Mouse (Mus musculus): Measurements from ENCODE around the gene Cchcr1.

Gene Cchcr1

DNA sequence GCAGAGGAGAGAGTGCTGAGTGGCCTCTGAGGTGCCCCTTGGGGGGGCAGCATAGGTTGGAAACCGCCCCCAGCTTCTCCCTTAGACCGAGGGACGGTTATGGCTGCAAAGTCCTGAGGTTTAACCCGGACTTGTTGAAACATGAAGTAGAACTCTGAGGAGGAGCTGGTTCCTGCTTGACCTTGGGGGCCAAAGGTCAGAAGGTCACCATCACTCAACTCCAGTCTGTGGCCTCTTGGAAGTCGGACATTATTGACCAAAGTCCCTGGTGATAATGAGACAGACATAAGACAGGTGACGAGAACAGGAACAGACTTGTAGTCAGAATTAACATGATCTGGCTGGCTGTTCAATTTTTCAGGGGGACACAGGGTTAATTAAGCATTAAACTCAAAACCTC, 2.1 kb upstream of the Cchcr1 start:
- DNase-seq (ENCODE audit: low spot score in 2 of 2) = no peak

DNA sequence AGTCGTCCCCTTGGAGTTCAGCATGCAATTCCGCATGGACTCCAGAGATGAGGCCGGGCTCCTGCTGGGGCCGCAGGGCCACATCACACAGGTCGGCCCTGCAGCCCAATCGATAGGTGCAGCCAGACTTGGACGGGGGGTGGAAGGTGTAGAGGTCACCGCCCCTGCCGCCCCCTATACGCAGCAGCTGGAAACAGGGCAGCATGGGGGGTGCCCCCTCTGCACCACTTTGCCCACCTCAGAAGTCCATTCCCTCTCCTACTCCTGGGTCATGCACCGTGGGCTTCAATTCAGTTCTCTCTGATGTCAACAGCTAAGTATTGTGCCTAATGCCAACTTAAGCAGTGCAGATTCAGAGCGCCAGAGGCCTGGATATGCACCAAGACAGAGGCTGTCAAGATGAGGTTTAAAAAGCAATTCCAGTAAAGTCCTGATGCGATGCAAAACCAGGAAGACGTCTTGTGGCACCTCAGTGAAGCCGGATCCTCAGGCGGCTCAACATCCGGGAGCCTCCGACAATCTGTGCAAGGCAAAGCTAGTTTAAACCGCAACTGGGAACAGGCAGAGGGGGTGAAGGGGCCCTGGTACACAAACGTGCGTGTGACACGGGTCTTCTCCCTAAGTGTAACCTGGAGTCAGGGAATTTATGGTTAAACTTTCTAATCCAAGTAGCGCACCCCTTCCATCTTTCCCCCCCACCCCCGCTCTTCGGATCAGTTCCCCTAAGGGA, 824 bp upstream of the Cchcr1 start:
- no peak for DNase-seq (ENCODE audit: low spot score in 2 of 2)

DNA sequence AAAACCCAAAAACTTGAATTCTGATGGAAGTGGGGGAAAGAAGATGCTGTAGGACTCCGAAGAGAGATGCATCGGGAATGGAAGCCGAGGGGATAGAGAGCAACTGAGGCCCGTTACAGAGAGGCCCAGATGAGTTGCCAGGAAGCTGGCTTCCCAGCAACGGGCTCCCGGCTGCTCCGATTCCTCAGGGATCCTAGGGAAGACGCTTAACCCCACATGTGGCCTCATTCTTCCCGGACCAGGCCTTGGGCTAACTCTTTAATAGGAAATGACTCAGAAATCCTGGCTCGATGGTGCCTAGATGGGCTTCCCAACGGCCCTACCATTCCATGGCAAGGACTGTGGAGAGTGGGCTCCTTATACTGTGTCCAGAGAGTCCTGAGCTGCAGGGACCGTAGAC, 626 bp downstream of the Cchcr1 start:
- no peak for DNase-seq (ENCODE audit: low spot score in 2 of 2)

DNA sequence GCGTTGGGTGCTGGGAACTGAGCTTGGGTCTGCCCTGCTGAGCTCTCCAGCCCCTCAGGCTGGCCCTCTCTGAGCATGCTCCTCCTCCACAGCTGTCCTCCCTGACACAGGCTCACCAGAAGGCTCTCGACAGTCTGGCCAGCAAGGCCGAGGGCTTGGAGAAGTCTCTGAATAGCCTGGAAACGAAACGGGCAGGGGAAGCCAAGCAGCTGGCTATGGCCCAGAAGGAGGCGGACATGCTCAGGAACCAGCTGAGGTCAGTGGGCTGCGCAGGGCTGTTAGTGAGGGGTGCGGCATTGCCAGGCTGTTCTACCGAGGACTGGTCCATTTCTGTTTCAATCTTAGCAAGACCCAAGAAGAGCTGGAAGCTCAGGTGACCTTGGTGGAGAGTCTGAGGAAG, 7.5 kb downstream of the Cchcr1 start:
- DNase-seq (ENCODE audit: low spot score in 2 of 2) = no peak

DNA sequence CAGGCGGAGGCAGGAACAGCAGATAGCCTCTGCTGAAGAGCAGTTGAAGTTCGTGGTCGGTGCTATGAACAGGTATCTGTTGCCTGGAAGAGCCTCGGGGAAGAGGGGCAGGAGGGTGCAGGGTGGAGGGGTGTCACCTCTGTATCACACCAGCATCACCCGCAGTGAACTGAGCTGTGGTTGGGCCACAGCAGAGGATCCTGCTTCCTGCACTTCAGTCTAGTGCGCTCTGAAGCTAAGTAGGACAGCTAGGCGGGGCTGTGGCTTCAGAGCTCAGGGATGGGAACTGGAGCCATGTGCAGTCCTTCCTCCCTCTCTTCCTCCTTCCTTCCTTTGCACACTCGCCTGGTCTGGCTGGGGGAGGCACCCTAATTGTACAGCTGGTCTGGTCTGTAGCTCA, 9.7 kb downstream of the Cchcr1 start:
- no peak for DNase-seq (ENCODE audit: low spot score in 2 of 2)

DNA sequence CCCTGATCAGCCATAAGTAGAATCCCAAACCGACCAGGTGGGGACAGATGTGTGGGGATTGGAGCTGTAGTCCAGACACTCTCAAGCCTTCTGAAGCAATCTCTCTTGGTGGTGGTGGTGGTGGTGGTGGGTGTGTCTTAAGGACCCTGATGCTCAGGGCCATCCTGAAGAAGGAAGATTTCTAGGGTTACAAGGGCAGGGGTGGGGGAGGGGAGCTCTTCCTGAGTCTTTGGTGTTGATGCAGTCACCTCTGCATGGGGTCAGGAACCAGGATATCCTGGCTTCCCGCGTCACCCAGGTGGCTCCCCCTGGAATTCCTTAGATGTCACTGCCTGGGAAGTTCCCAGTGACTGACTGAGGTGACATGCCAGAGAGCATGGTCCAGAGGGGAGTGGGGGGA, 15.5 kb downstream of the Cchcr1 start:
- DNase-seq (ENCODE audit: low spot score in 2 of 2) = no peak

DNA sequence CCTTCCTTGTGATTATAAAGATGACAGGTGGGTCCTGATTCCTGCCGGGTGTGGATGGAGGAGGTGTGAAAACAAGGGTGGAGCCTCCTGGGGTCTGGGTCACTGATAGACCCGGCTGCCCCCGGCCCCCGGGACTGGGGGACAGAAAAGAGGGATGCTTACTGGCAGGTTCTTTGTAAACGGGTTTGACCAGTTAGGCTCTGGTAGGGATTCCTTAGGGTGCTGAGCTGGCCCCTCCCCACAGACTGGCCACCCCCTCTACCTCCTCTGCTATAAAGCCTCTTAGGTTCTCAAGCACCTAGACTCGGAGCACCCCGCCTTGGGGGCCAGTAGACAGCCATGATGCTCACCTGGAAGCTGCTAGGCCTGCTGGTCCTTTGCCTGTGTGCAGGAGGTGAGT, 16.0 kb downstream of the Cchcr1 start, which contains the start of gene Psors1c2:
TSS of gene Psors1c2 (plus strand) at position 301 of the 400 bp plus-strand sequence.
- DNase-seq (ENCODE audit: low spot score in 2 of 2) = no peak

DNA sequence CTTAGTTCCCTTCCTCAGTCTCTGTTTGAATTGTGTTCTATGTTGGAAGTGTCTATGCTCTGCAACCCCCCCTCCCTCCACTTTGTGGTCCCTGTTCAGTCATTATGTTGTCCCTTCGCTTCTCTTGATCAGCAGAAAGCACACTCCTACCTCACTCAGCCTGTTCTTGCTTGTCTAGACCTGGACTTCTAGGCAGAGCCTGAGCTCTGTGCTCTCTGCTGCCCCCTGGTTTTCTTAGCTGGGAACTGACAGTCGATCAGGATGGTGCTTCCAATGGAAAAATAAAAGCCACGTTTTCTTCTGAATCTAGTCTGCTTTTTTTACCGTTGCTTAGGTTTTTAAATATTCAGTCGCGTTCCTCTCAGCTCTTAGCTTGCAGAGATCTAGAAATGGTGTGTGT, 17.4 kb downstream of the Cchcr1 start:
- DNase-seq (ENCODE audit: low spot score in 2 of 2) = peak; percentile 66 to 80

DNA sequence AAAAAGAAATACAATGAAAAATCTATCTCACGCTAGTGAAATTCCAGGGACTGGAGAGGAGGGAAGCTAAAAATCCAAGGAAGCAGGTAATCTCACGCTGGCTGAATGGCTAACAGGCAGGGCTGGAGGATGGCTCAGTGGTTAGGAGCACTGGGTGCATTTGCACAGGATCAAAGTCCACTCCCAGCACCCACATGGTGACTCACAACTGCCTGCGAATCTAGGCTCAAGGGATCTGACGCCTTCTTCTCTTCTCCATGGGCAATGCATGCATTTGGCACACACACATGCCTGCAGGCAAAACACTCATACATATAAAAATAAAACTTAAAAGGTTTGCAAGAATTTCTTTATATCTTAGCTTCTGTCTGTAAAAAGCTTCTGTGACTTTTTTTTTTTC, 20.5 kb downstream of the Cchcr1 start:
- DNase-seq (ENCODE audit: low spot score in 2 of 2) = no peak

DNA sequence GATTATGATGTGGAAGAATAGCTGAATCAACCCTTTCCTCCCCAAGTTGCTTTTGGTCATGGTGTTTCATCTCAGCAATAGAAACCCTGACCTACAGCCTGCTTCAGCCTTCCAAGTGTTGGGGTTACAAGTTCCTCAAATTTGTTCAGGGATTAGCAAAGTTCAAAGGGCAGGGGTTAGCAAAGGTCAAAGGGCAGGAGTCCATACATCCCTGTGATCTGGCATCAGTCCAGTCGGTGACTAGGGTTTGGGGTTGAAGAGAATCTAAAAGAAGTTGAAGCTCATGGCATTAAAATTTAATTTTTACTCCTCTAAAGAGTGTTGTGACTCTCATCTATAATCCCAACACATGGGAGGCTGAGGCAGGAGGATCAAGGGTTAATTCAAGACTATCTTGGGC, 21.6 kb downstream of the Cchcr1 start:
- DNase-seq (ENCODE audit: low spot score in 2 of 2) = no peak

DNA sequence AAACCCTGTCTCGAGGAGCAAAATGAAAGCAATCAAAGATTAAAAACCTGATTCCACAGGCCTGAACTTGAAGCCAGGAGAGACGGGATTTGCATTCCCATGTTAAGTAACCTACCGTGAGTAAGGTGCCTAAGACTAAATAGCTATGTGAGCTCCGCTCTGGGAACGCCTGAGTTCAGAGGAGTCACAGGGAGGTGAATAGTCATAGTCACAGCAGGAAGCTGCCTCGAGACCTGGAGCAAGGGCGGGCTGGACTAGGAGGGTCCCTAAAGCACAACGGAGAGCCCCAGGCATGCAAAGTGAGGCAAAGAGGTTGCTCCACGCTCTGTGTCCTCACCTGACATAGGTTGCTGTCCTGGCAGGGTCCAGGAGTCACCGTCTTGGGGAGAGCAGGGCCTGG, 22.6 kb downstream of the Cchcr1 start:
- no peak for DNase-seq (ENCODE audit: low spot score in 2 of 2)

DNA sequence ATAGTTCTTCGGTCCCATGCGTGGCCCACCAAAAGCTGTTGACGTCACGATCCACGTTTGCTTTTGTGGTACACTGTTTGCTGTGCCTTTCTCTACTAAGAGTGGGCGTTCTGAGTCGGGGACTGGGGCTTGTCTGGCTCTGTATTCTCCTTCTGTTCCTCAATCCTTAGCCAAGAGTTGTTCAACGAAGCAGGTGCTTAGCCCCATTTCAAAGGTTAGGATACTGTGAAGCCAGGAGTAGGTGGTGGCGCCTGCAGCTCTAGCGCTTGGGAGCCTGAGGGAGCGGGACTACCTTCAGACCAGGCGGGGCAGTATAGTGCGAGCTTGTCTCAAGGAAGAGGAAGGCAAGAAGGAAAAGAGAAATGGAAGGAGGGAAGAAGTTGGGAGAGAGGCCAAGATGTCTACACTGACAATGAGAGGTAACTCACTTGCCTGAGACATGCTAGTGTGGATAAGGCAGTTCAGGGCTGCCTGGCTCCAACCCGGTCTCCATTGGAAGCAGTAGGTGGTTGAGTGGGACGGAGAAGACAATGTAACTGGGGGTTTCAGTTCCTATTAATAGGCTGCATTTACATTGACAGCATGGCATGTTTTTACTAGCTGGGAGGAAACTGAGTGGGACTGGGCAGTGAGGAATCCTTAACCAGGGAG, 26.0 kb downstream of the Cchcr1 start:
- no peak for DNase-seq (ENCODE audit: low spot score in 2 of 2)

DNA sequence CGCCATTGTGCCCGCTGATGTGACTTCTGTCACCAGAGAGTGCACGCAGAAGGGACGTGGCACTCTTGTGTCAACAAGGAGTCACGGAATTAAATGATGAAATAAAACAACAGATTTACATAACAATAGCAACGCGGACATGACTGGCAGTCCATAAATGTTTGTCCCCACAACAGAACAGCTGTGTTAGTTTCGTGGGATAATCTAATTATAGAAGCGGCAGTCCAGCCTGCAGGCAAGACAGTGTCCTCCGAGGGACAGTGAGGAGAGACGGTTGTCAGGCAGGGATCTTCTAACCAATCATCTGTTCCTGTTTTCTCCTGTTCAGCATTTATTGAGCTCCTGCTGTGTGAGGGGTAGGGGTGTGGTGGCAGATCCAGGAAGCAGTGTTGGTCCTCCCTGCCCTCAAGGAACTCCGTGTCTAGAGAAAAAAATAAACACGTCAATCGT, 26.5 kb downstream of the Cchcr1 start:
- DNase-seq (ENCODE audit: low spot score in 2 of 2) = no peak

DNA sequence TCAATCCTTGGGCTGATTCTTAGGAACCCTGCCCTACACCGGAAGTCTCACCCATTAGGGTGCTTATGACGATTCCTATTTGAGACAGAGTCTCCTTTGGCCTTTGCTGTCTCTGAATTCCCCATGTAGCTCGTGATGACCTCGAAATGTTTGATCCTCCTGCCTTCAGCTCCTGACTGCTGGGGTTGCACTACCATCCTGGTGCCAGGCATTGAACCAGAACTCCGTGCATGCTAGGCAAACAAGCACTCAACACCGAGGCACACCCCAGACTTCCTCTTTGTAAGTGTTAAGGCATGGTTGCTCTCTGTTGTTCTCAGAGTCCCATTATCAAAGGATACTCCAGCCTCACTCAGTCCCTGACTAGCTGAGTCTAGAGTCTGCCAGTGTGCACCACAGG, 27.1 kb downstream of the Cchcr1 start:
- no peak for DNase-seq (ENCODE audit: low spot score in 2 of 2)

DNA sequence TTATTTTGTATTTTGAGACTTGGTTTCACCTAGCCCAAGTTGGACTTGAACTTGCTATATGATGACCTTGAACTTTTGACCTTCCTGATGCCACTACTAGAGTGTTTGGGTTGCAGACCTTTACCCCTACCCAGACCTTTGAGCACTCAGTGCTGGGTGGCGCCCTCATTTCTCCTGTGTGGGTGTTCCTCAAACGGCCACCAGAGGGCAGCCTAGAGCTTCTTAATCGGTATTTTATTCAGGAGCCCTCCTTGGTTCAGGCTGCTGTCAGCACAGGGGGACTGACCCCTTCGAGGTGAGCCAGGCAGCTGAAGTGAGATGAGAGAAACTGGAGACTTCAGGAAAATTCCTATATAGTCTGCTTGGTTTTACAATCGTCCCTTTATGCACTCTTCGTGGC, 27.8 kb downstream of the Cchcr1 start:
- DNase-seq (ENCODE audit: low spot score in 2 of 2) = peak; percentile 54 to 66

DNA sequence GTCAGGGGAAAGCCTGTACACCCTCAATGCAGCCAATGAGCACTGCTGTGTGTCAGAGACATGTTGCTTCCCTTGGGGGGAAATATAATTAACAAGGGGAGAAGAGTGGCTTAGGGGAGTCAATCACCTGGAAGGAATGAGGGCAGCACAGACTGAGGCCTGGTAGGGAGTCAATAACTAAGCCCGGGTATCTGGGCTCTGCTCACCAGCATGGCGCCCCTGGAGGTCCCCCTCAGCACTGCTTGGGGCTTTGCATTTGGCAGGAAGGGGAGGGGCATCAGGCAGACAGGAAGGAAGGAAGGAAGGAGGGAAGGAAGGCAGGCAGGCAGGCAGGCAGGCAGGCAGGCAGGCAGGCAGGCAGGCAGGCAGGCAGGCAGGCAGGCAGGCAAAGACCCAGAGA, 30.6 kb downstream of the Cchcr1 start:
- DNase-seq (ENCODE audit: low spot score in 2 of 2) = no peak

DNA sequence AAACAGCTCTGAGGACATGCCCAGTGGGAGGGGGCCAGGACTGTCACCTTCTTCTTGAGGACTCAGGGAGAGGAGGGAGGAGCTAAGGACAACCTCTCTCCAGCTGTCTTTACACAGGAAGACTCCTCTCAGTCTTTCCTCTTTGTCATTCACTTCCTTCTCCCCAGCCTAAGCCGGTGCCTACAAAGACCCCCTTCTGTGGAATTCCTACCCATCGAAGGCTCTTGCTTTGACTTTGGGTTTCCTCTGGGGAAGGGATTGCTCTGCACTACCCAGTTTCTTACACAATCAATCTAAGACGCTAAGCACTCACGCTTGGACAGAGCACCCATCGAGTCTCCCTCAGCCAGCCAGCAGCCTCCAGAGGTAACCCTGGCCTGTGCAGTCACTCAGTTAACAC, 31.7 kb downstream of the Cchcr1 start:
- DNase-seq (ENCODE audit: low spot score in 2 of 2) = no peak

DNA sequence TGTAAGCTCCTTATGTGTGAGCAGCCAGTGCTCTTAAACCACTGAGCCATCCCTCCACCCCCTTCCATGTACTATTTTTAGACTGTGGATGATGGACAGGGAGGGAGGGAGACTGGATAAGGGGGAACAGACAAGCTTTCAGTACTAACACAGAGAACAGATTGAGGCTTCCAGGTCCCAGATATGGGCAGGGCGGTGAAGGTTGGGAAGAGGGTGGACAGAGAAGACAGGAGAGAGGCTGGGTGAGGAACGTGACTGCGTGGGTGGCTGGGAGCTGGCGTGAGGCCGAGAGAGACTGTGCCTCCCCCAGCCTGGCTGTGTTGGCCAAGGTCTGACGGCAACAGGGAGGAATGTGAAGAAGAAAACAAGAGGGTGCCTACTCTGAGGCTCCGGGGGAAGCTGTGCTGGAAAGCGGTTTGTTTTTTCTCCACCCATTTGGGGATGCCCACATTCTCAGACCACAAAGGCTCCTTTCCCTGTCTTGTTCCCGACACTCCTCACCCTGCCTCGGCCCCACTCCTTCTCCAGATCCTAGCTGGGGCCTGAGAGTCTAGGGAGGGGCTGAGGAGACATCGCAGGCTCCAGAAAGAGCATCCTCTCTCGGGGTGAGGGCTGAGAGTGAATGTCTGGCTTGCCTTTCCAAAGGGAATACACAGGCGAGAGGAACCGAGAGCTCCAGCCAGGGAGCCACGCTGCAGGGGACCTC, 32.7 kb downstream of the Cchcr1 start:
- peak in 1 of 2 experiments; percentile 38 for DNase-seq (ENCODE audit: low spot score in 2 of 2)

DNA sequence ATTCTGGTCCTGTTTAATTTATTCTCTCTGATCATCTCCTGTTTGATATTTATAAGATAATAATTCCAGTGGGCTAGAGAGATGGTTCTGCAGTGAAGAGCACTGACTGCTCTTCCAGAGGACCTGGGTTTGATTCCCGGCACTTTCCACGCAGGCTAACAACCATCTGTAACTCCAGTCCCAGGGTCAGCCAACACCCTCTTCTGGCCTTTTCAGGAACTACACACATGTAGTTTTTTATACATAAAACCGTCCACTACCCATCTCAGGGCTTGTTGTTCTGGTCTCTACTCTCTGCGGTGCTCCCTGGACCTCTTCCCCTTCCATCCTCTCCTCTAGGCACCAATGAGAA, 33.2 kb downstream of the Cchcr1 start:
- DNase-seq (ENCODE audit: low spot score in 2 of 2) = no peak

DNA sequence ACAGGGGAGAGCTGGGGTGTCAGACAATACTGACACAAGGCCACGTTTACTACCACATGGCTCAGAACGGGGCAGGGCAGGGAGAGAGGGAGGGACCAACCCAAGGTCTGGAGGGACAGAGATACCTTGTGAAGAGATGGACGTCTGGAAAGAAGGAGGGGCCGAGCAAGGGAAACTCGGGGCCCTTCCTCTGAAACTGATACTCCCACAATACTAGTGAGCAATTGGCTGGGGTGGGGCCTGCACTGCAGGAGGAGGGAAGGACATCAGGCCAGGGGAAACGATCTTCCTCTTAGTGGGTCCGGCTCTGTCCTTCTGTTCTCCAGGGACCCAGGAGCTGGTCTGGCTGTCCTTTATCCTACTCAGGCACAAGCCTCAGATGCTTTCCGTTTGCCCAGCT, 34.0 kb downstream of the Cchcr1 start:
- no peak for DNase-seq (ENCODE audit: low spot score in 2 of 2)

DNA sequence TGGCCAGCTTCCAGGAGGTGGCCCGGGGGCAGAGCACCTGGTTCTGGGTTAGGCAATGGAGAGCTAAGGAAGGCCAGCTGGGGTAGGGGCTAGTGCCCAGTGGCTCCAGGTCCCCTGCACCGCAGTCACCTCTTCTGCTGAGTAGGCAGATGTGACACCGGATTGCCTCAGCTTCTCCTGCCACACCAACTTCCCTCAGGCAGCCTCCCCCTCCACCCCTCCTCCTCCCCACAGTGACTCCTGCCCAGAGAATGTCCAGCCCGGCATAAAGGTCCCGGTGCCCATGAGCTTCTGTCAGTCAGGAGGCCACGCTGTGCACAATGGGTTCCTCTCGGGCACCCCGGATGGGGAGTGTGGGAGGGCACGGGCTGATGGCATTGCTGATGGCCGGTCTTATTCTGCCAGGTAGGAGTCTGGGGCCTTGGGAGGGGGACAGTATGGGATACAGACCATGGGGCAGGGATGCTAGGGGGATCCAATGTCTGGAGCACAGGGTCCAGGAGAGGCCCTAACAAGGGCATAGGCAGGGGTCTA, 35.0 kb downstream of the Cchcr1 start, which contains the start of gene Cdsn:
TSS of gene Cdsn (plus strand) at position 248 of the 534 bp plus-strand sequence.
- no peak for DNase-seq (ENCODE audit: low spot score in 2 of 2)

DNA sequence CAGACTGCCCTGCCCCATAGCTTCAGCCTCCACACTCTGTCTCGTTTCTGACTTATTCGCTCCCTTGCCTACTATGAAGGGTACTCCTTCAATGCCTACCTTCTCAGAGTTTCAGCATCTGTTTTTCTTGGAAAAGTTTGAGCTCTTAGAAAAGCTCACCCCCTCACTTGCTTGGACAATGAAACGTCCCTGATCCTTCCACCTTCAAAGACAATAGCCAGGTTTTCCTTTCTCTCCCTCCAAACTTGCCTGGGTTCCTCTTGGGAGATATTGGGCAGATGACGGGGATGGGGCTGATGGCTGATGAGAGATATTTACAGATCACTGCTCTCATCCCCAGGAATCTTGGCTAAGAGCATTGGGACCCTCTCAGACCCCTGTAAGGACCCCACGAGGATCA, 37.4 kb downstream of the Cchcr1 start:
- no peak for DNase-seq (ENCODE audit: low spot score in 2 of 2)

Data from cerebellum, postnatal 4 days (tissue).